Mouse (Mus musculus) liver, adult 2 months (tissue): ENCODE data around the gene Nav2. TPM values are rescaled to one million over a fixed set of nuclear protein-coding genes. Genes with fewer than 3 reads are reported as not detected.

Experiments used
- DNase-seq: peaks from one replicate; pipeline ENCODE4 v3.0.0-alpha.2; 2011; ENCODE audit warnings: low read depth, low spot score; ENCODE audit errors: extremely low read depth
- H3K27ac ChIP-seq: fragments of 200-500 bp; replicated peaks from 2 replicates; pipeline ENCODE4 v1.5.1; 2012; ENCODE audit warnings: low read depth, mild to moderate bottlenecking, control low read depth, inconsistent platforms, low read length; ENCODE audit not compliant: insufficient read depth
- H3K27me3 ChIP-seq: fragments of 200-500 bp; 2 replicates; pipeline ENCODE4 v1.6.1; 2012; ENCODE audit warnings: mild to moderate bottlenecking, moderate library complexity, low read length, inconsistent platforms; ENCODE audit not compliant: control insufficient read depth, insufficient read depth
- H3K36me3 ChIP-seq: fragments of 200-500 bp; 2 replicates; pipeline ENCODE4 v1.6.1; 2012; ENCODE audit warnings: low read length, inconsistent platforms; ENCODE audit not compliant: control insufficient read depth, insufficient read depth
- H3K4me1 ChIP-seq: fragments of 200-500 bp; 2 replicates; pipeline ENCODE4 v1.6.1; 2011; ENCODE audit warnings: low read length; ENCODE audit not compliant: control insufficient read depth, insufficient read depth
- H3K4me3 ChIP-seq: fragments of 200-500 bp; 2 replicates; pipeline ENCODE4 v1.5.1; 2011; ENCODE audit warnings: low read depth, mild to moderate bottlenecking, control low read depth, low read length, moderate library complexity; ENCODE audit not compliant: insufficient read depth
- H3K79me2 ChIP-seq: fragments of 200-500 bp; 2 replicates; pipeline ENCODE4 v1.6.1; 2012; ENCODE audit warnings: inconsistent platforms, mild to moderate bottlenecking, low read length, moderate library complexity; ENCODE audit not compliant: control insufficient read depth, insufficient read depth
- H3K9ac ChIP-seq: fragments of 200-500 bp; 2 replicates; pipeline ENCODE4 v1.6.1; 2012; ENCODE audit warnings: low read depth, mild to moderate bottlenecking, control low read depth, inconsistent platforms, low read length
- CTCF ChIP-seq: fragments of 200-500 bp; IDR thresholded peaks from 2 replicates; pipeline ENCODE4 v1.5.1; 2011; ENCODE audit warnings: low read depth, low read length, control low read depth
- POLR2A ChIP-seq: fragments of 200-500 bp; IDR thresholded peaks from 2 replicates; pipeline ENCODE4 v1.6.1; 2011; ENCODE audit warnings: low read length, control low read depth; ENCODE audit not compliant: insufficient read depth; ENCODE audit errors: extremely low read depth
- WGBS: fragments of 180-500 bp; shearing (Covaris S2); methylation state at CpG from one replicate; pipeline ENCODE4 v1.1.7; 2018; 5-methylcytosine and 5-hydroxymethylcytosine counted together
- polyA plus RNA-seq: library from polyadenylated mRNA; depleted of rRNA; stranded (reverse); fragments of >200 nt; gene quantifications from 2 replicates; pipeline ENCODE4 v1.2.3, GENCODE M21; 2012
- total RNA-seq: library from RNA; depleted of rRNA; stranded (reverse); fragments of >200 nt; gene quantifications from 2 replicates; pipeline ENCODE4 v1.2.3, GENCODE M21; 2014

Gene Nav2
- total and polyA plus RNA-seq, 2 experiments, result 11.1 to 17.6 TPM

- H3K27ac ChIP-seq, result no peak overlapping the region
- 90% methylated on average over 9 of the region's 9 CpGs for WGBS
- H3K27me3 ChIP-seq, result no peaks in the 10 kb centered on the region
- peaks cover 14% of the 10 kb centered on the region for H3K36me3 ChIP-seq
- DNase-seq, result no peak
- no peak overlapping the region for H3K9ac ChIP-seq
- TF ChIP-seq POLR2A, result no peak
- TF ChIP-seq CTCF, result no peak
- no peaks in the 10 kb centered on the region for H3K79me2 ChIP-seq
- no peak overlapping the region for H3K4me3 ChIP-seq
- H3K4me1 ChIP-seq, result no peaks in the 10 kb centered on the region
Measured at GRCm38 (mm10) chr7:49407688-49408087, 499.2 kb downstream of the Nav2 start.

DNA sequence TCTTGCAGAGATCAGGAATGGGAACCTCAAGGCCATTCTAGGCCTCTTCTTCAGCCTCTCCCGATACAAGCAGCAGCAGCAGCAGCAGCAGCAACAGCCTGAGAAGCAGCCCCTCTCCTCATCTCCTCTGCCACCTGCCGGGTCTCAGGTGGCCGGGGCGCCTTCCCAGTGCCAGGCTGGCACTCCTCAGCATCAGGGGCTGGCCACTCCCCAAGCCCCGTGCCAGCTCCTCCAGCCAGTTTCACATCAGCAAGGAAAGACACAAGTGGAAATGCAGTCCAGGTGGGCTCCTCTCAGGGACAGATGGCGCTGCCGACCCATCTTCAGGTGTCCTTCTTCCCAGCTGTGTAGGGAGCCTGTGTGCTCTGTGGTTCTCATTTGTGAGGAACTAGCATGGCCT, 500.1 kb downstream of the Nav2 start:
- Histone ChIP-seq H3K4me1 (no peaks in the 10 kb centered on the region), H3K9ac (no peak overlapping the region), H3K27me3 (no peaks in the 10 kb centered on the region), H3K27ac (no peak overlapping the region), H3K36me3 (peaks cover 15% of the 10 kb centered on the region), H3K79me2 (no peaks in the 10 kb centered on the region), H3K4me3 (no peak overlapping the region)
- WGBS, result 97% methylated on average over 7 of the region's 7 CpGs
- no peak for DNase-seq
- TF ChIP-seq POLR2A (no peak), CTCF (no peak)

DNA sequence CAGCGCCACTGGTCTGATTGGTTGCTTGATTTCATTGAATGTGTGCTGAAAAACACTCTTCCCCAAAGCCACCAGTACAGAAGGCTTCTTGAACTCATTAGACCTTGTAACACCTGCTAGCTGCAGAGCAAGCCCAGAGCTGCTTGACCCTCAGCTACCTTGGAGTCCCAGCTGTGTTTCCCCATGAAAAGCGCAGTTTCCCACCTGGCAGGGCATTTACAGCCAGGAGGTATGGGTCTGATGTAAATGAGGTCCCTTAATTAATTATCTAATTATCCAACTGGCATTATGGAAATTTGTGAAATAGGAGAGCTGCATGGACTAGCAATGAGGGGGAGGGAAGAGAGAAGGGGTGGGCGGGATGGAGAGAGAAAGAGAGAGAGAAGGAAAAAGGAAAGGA, 500.7 kb downstream of the Nav2 start:
- no peaks in the 10 kb centered on the region for H3K4me1 ChIP-seq

GRCm38 (mm10) chr7:49410188-49410587, 501.7 kb downstream of the Nav2 start:
- Histone ChIP-seq H3K9ac (no peak overlapping the region), H3K4me3 (no peak overlapping the region), H3K79me2 (no peaks in the 10 kb centered on the region), H3K27me3 (no peaks in the 10 kb centered on the region), H3K27ac (no peak overlapping the region), H3K4me1 (no peaks in the 10 kb centered on the region), H3K36me3 (peaks cover 15% of the 10 kb centered on the region)
- no peak for TF ChIP-seq CTCF
- no peak for TF ChIP-seq POLR2A
- 94% methylated on average over 5 of the region's 5 CpGs for WGBS
- DNase-seq, result no peak

More for the DNA sequence above, 500.7 kb downstream of the Nav2 start:
- no peaks in the 10 kb centered on the region for H3K27me3 ChIP-seq
- no peak for TF ChIP-seq POLR2A
- no peak for TF ChIP-seq CTCF
- no peaks in the 10 kb centered on the region for H3K79me2 ChIP-seq
- no peak overlapping the region for H3K4me3 ChIP-seq
- DNase-seq, result no peak
- 96% methylated on average over 3 of the region's 3 CpGs for WGBS
- H3K36me3 ChIP-seq, result peaks cover 15% of the 10 kb centered on the region
- no peak overlapping the region for H3K27ac ChIP-seq
- H3K9ac ChIP-seq, result no peak overlapping the region

- WGBS, result 95% methylated on average over 4 of the region's 4 CpGs
- no peak for DNase-seq
- H3K27me3 ChIP-seq, result no peaks in the 10 kb centered on the region
- TF ChIP-seq POLR2A, result no peak
- no peak for TF ChIP-seq CTCF
- H3K9ac ChIP-seq, result no peak overlapping the region
- no peaks in the 10 kb centered on the region for H3K79me2 ChIP-seq
- H3K27ac ChIP-seq, result no peak overlapping the region
- H3K4me1 ChIP-seq, result no peaks in the 10 kb centered on the region
- peaks cover 15% of the 10 kb centered on the region for H3K36me3 ChIP-seq
- H3K4me3 ChIP-seq, result no peak overlapping the region
Measured at GRCm38 (mm10) chr7:49410892-49411291, 502.4 kb downstream of the Nav2 start.

GRCm38 (mm10) chr7:49411803-49412202, 503.3 kb downstream of the Nav2 start:
- no peak for TF ChIP-seq CTCF
- TF ChIP-seq POLR2A, result no peak
- Histone ChIP-seq H3K79me2 (no peaks in the 10 kb centered on the region), H3K4me1 (no peaks in the 10 kb centered on the region), H3K9ac (no peak overlapping the region), H3K27me3 (no peaks in the 10 kb centered on the region), H3K4me3 (no peak overlapping the region), H3K36me3 (peaks cover 15% of the 10 kb centered on the region), H3K27ac (no peak overlapping the region)
- DNase-seq, result no peak
- 96% methylated on average over 9 of the region's 9 CpGs for WGBS
